Mouse (Mus musculus): ENCODE data around the gene Ccdc54. TPM values are rescaled to one million over a fixed set of nuclear protein-coding genes. Genes with fewer than 3 reads are reported as not detected.

The Ccdc54 gene
- not detected in 2 replicates for polyA plus RNA-seq (2012; rRNA removed)

GRCm38 (mm10) chr16:50591054-50591453 lies at the start of gene Ccdc54:
Ccdc54 (minus strand) TSS chr16:50591154.

Other genes starting within 250 kb of the Ccdc54 start
- gene Bbx, start 158.8 kb downstream of the Ccdc54 start, polyA plus RNA-seq (2012; rRNA removed): 0.84 and 1.6 TPM in 2 replicates

All from stomach, adult 2 months (tissue).